Mouse (Mus musculus) left cerebral cortex, postnatal 14 days (tissue): ENCODE data around the gene Dtwd1. TPM values are rescaled to one million over a fixed set of nuclear protein-coding genes. Genes with fewer than 3 reads are reported as not detected.
A peak's percentile ranks its signal among the peaks of the same experiment; 100 is the strongest.
"Not testable (repeated sequence)": the region's sequence is repeated elsewhere in the genome, so short reads cannot be mapped to it uniquely, and the experiment has no call there.

ENCODE experiments used
- DNase-seq, 2 experiments: peaks; one replicate each; pipeline ENCODE4 v3.0.0; 2021 to 2022; ENCODE audit warnings: low spot score in 2 of 2, mixed read lengths in 1 of 2
- intact Hi-C: fragments of 180-260 bp; cut with DNase I; formaldehyde crosslinking; loops from one replicate; pipeline ENCODE4 v1.15.1; 2025
- long read RNA-seq, 2 experiments: library from polyadenylated mRNA; stranded (forward); transcript quantifications; one replicate each; pipeline ENCODE4 v2.0.0; 2021
- total RNA-seq, 2 experiments: library from RNA; stranded (reverse); gene quantifications; 2 replicates each; pipeline ENCODE4 v1.2.3; 2021

Gene Dtwd1
- 10 to 100 TPM; 11.1 to 13.2 TPM for total RNA-seq
- long read RNA-seq, experiment 1, transcript Dtwd1-202 (5 exons, 1,342 nt): major isoform, 14 of 26 reads
- long read RNA-seq, experiment 1, partial matches to known transcripts: 6 of 26 reads
- long read RNA-seq, experiment 1, other reads (novel, unspliced or antisense): 6 of 26 reads
- long read RNA-seq, experiment 2, transcript Dtwd1-202 (5 exons, 1,342 nt): major isoform, 10 of 22 reads
- long read RNA-seq, experiment 2, partial matches to known transcripts: 7 of 22 reads
- long read RNA-seq, experiment 2, other reads (novel, unspliced or antisense): 4 of 22 reads

DNA sequence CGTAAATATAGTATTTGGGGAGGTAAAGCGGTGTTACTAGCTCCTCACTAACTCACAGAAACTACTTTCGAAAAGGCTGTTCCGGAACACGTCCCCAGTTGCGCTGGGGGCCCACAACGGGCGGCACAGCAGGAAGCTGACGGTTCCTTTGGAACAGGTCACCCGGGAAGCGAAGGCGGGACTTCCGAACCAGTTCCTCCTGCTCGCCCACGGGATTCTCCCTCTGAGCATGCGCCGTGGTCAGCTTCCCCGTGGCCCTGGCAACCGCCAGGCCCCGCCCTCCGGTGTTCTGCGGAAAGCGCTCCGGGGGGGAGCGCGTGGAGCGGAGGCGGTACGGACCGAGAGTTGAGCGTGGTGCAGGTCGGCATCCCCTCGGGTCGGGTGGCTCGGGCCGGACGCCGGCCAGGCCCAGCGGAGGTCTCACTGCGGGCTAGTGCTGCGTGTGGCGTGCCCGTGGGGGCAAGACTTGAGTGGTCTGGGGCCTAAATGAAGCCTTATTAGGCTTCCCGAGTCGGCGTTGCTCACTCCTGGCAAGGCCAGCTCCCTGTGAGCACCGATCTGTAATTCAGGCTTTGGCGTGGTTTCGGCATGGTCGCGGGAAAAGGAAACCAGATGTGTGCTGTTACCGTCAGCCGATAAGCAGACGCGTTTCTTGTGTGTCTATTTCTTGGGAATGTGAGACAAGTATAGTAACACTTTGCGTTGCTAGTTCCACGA is at the start of gene Dtwd1, which contains the start of gene Fam227b:
Dtwd1 (plus strand) TSS at position 287 of the 717 bp plus-strand sequence.
Fam227b (minus strand) TSS at position 150 of the 717 bp plus-strand sequence.
- intact Hi-C loops: no loop called here
- DNase-seq: peak; percentile 98

DNA sequence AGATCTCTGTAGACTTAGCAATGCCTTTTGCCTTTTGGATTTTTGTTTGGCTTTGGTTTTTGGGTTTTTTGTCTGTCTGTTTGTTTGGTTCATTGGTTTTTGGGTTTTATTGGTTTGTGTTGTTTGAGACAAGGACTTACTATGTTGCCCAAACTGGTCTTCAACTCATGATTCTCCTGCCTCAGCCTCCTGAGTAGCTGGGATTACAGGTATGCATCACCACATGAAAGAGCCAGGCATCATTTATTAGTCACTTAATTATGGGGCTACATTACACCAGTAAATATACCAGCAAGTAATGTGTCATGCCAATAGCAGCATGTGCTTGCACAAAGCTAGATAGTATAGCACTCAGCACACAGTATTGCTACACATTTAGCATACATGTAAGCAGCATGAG is 4.2 kb upstream of the Dtwd1 start:
- DNase-seq: no peak
- intact Hi-C loops: no loop called here

DNA sequence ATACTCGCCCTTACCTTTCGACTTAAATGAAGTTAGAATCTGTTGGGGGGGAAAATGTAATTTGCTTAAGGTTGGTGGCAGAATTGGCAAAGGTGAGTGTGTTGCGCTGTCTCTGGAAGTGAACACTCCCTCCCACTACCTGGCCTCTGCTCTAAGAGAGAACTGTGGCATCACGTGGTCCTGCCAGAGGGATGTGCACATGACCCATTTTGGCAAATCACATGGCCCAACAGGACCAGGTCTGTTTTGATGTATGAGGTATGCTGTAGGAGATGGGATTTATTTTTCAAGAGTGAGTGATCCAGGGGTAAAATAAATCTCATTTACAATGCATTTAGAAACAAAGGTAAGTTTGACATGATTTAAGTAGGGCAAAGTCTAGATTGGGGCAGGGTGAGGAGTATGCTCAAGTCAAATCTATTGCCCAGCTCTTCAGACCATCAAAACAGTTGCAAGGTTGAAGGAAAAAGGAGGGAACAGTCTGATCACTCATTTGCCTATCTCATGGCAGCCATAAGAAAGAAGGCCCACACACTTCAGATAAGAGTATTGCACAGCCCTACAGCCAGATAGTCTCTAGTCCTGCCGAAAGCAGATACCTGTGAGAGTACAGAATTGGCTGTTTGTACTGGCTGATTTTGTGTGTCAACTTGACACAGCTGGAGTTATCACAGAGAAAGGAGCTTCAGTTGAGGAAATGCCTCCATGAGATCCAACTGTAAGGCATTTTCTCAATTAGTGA is 13.5 kb downstream of the Dtwd1 start:
- intact Hi-C loops: no loop called here
- DNase-seq: no peak

DNA sequence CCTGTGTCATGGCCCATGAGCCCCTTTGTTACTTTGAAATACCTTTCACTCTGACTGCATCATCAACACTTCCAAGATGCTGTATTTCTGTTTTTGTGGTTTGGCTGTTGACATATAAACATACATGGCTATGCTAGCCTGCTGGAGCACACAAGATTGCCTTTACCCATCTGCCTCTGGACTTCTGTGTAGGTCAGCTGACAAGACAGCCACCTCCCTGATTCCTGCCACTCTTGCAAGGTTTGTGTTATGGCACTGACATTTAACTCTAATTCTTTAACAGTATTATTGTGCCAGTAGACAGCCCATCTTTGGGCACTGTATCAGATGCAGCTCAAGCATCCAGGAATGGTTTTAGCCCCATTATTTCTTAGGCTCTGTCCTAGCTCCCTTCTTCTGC is 14.4 kb downstream of the Dtwd1 start:
- DNase-seq: no peak
- intact Hi-C loops: no loop called here

DNA sequence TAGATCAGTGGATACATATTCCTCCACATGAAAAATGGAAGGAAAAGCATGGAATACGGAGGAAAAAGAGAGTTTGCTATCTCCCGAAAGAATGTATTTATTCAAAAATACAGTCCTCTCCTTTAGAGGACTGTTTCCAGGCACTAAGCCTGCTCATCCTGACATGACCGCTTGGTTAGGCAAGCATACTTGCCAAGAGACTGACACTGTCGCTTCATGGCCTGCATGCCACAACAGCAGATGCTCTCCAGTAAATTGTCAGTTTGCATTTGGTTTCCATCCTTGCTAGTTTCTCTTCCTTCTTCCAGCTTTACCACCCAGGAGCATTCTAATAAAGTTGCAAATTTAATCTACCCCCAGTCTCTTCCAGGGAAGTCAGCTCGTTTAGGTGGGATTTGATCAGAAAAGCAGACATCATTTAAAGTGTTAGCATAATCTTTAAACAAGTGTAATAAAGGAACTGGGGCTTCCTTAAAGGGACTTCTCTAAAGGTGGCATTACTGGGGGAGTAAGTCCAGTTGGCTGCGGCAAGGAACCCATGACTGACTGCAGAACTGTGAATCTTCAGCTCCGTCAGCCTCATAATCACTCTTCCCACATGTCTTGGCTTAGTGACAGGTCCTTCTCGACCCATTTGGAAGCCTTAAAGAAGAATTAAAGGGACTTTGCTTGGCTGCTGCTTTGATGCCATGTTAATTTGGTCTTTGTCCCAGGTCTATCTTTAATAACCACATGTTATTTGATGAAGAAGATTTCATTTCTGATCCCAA is 15.1 kb downstream of the Dtwd1 start:
- no peak for DNase-seq
- intact Hi-C loops: no loop called here

DNA sequence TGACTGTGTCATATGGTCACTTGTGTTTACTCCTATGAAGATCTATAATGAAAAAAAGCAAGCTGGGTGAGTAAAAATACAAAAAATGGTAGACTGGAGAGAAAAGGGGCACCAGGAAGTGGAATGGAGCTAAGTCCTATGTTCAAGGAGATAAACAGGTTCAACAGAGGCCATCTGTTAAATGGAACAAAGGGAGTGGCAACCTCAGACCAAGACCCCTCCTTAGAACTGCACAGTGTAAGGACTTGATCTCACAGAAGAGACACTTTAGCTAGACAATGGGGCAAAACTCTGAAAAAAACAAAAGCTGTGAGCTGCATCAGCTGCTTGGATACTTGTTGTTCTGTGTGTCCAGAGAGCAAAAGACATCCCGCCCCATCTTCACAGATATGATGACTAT is 19.5 kb downstream of the Dtwd1 start:
- intact Hi-C loops: no loop called here
- no peak for DNase-seq

DNA sequence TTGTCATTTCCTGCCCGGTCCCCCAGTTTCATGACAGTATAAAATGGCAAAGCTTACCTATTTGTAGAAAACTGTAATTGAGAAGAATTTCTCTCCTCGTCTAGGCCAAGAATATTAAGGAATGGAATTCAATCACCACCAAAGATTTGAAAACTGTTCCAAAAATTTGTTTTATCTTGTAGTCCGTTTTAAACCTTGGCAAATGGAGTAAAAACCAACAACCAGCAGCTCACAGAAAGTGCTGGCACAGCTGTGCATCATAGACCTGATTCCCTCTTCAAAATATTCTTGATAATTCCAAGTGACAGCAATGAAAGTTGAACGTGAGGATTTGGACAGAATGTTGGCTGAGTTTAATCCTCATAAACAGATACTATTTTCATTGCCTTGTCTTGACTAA is 39.4 kb downstream of the Dtwd1 start:
- intact Hi-C loops: no loop called here
- no peak for DNase-seq

DNA sequence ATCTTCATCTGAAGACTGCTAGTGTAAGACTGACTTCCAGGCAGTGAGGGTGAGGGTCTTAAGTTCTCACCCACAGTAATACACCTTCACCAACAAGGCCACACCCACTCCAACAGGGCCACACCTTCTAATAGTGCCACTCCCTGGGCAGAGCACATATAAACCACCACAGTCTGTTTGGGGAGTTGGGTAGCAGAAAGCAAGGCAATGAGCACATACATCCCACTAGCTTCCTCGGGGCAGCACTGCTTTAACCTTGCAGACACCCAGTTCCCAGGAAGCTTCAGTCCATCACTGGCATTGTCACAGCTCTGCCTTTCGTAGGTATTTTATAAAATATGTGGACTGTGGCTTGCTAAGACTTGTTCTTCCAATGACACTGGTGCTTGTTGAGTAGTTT is 40.2 kb downstream of the Dtwd1 start:
- no peak for DNase-seq
- intact Hi-C loops: no loop called here

DNA sequence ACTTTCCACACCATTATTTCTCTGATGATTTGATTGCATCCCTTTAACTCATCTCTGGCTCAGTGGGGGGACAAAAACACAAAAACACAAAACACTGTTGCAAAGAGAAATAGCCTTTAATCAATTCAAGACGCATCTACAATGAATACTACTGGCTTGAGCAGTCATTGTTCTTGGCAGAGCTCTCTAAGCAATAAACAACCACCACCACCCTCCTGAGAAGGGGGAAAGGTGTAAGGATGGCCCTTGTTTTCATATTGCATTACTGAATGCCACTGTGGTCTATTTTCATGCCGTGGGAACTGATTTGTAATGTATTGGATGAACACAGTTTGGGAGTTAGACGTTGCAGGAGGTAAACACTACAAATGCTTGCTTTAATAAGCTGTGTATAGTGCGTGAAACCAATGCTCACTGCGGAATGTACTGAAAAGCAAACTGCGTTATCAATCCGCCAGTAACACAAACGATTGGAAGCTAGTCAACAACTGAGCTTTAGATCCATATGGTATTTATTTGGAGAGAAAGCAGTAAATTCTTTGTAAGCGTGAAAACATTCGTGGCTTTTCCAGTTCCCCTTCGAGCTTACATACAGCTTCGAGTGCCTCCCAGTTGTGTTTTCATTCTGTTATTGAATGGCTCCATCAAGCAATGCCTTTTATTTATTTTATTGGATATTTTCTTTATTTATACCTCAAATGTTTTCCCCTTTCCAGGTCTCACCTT is 43.9 kb downstream of the Dtwd1 start:
- DNase-seq: no peak
- intact Hi-C loops: no loop called here

DNA sequence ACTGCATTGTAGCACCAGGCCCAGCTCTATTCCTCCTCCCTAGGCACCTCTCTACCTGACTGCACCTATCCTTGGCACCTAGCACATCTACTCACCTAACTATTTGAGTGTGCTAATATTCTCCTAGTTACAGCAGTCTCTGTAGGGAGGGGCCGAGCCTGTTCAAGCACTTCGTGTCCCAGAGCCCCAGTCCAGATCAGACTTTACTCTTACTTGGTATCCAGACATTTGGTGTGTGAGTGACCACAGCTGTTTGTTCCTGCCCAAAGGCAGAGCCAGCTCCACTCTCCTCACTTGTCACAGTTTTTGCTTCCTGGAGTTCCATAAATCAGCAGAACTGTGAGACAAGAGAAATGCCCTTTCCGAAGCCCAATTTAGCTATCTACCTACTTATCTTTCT is 47.0 kb downstream of the Dtwd1 start:
- intact Hi-C loops: no loop called here
- DNase-seq: no peak

DNA sequence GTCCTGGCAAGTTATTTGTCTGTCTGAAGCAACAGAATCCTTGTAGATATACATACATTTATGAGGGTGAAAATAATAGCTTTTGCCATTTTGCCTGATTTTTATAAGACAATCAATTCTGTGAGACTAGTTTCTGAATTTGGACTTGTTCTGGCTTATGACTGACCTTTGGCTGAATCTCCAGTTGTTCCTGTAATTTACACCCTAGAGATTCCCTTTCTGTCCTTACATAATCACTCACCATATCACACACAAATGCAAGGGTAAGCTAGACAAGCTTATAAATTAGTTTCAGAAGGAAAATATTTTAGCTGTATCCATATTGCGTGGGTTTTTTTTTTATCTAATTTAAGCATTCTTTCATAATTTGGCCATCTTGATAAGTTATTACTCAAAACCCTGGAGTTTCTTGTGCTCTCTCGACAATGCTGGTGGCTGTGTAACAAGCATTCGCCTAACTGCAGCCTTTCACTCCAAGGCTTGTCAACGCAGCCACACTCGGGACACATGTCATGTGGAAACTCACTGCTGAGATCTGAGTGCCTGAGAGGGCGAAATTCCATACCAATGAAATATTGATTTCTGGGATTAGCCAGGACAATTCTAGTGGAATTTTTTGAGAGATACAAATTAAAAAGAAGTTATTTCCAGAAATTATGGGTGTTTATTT is 59.2 kb downstream of the Dtwd1 start:
- intact Hi-C loops: no loop called here
- no peak for DNase-seq

DNA sequence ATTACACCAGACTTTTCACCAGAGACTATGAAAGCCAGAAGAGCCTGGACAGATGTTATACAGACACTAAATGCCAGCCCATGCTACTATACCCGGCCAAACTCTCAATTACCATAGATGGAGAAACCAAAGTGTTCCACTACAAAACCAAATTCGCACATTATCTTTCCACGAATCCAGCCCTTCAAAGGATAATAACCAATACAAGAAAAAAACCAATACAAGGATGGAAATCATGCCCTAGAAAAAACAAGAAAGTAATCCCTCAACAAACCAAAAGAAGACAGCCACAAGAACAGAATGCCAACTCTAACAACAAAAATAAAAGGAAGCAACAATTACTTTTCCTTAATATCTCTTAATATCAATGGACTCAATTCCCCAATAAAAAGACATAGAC is 62.9 kb downstream of the Dtwd1 start, which contains the start of gene Gm17555:
Gm17555 (plus strand) TSS at position 301 of the 400 bp plus-strand sequence.
- DNase-seq, intact Hi-C loops: not testable (repeated sequence)

Other genes with a start within 250 kb of the Dtwd1 start
- under 1 TPM; 0.42 to 0.55 TPM for gene Fgf7, start 117.5 kb upstream of the Dtwd1 start, total RNA-seq
- under 1 TPM; 0.30 to 0.44 TPM for gene Fam227b, start 137 bp upstream of the Dtwd1 start, total RNA-seq
- not detected for gene Gm17555, start 63.0 kb downstream of the Dtwd1 start, total RNA-seq